Mouse (Mus musculus) cerebellum, postnatal 10 days (tissue): ENCODE results near the gene Tmem236.

Experiments
- DNase-seq, 2 experiments: peaks; one replicate each; pipeline ENCODE4 v3.0.0; 2021; ENCODE audit warnings: mixed read lengths in 2 of 2

The Tmem236 gene

DNA sequence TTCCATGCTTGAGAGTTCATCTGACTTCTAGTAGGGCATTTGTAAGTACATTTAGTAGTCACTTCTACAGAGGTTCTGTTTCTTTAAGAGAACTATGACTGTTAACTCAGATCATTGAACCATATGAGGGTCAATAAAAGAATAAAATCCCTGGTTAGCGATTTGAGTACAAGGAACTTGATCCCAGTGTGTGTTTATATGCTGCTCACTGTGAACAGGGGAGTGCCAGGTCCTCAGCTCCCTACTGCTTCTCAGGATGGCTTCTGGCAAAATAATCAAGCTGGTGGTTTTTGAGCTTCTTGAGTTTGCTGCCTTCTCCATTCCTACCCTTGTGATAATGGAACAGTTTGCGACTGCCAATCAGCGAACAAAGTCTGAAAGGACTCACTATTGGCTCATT, at the start of gene Tmem236:
Tmem236 (plus strand) TSS at position 190 of the 400 bp plus-strand sequence.
- no peak for DNase-seq

DNA sequence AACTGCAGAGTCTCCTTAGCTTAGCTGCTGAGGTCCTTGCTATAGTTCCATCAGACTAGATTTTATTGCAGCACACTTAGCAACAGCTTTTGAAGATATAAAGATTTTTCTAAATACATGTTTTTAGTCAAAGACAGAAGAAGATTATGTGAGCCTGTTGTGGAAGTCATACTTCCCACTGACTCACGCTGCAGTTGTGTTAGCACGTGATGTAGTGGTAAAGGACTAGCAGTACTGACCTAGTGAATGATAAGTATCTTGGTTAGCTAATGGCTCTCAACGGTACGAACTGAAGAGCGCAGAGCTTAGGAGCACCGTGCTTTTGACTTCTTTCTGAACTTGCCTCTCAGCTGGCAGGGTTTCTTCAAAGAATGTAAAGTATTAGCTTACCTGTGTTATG, 47.9 kb upstream of the Tmem236 start:
- no peak for DNase-seq

GRCm38 (mm10) chr2:14127629-14128028, 46.7 kb upstream of the Tmem236 start:
- DNase-seq: no peak

DNA sequence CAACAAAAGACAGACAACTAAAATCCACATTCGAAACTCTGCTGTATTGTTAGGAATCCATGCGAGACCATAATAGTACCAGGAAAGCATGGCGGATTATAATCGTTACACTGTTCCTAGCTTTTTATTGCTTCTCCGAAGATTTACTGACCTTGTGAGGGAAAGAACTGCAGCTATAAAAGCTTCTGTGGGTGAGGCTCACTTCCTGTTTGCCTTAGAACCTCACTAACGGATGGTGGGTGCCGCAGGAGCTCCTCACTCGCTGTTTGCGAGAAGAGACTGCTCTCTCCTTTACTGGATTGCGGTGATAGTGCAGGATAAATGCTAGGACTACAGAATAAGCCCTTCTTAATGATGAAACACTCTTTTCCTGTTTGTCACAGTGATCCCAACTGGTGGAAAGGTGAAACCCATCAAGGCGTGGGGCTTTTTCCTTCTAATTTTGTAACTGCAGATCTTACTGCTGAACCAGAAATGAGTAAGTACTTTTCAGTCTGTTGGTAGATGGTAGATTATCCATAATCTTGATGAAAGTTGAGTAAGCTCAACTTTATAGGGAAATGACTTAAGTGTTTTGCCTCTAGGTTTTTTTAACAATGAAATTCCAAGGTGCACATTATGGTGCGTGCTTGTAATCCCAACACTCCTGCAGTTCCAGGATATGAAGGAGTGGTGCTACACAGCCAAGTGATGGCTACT, 43.5 kb upstream of the Tmem236 start:
- no peak for DNase-seq

DNA sequence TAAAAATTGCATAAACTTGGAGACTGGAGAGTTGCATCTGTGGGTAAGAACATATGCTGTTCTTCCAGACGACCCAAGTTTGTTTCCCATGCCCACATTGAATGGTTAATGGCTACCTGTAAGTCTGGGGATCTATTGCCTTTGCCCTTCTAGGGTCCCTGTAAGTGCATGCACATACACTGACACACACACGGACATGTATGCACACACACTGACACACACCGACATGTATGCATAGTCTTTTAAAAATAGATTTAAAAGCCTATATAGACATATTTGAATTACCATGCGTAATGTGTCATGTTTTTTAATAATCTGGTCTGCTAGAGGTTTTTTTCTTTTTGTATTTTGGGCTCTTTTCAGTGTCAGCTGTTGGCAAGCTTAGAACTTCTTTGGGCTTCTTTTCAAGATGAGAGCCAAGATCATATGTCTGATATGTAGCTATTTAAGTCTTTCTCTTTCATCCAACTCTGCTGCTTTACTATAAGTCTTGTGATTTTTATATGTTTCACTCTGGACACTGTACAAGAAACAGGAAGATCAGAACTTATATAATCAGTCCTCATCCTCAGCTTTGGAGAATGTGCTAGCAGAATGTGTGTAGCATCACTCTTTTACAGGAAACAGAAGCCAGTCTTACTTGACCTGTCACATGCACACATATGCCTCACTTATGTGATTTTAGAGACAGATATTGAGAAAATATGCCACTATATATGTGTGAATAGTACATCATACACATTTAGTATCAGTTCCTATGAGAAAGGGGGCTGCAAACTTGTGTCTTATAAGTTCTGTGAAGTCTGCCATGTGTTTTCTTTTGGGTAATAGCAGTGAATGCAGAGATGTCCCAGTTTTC, 41.6 kb upstream of the Tmem236 start:
- DNase-seq: no peak

- no peak for DNase-seq
Observed at GRCm38 (mm10) chr2:14136906-14137305, 37.4 kb upstream of the Tmem236 start.

DNA sequence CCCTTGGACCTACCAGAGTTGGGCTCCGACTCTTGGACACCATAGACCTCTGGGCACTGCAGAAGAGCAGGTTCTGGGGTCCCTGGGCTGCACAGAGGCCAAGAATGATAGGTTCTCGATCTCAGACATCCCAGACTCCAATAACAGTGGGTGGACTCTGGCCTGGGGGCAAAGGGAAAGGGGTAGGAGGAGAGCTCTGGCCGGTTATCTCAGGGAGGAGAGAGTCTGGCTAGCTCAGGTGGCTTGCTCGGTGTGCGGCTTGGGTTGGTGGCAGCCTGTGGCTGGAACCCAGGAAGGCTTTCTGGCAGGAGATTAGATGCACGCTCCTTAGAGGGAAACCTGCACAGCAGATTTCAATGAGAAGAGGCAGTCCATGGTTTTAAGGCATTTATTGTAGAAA, 34.7 kb upstream of the Tmem236 start:
- DNase-seq: no peak

DNA sequence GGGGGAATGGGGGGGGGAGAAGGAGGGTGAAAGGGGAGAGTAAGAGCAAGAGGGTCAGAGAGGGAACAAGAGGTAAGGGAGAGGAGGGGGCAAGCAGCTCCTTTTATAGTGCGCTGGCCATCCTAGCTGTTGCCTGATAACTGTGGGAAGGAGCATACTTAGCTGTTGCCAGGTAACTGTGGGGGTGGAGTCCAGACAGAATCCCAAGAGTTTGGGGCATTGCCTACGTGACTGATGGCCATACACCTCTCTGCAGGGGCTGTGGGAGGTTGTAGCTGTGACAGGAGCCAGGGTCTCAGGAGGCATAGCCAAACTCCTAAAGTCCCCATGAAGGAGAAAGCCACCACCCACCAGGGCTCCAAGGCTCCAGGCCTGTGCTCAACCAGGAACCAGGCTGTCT, 34.3 kb upstream of the Tmem236 start:
- no peak for DNase-seq

DNA sequence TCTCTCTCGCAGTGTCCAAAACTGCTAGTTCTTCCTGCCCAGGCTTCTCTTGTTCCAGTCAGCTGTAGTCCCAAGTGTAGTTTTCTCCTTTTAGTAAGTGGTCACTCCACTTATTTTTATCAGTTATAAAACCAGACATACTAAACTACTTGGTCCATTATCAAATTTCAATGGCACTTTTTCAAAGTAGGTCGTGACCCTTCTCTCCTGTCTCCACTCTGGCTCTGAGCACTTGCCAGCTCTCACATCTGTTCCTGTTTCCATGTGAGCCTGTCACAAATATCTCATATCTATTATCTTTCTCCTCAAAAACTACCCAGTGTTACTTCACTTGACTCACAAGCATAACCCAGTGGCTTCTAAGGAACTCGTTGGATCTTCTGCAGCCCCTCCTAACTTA, 29.0 kb upstream of the Tmem236 start:
- DNase-seq: no peak

- DNase-seq: peak; percentile 25 to 45
Observed at GRCm38 (mm10) chr2:14146913-14147312, 27.4 kb upstream of the Tmem236 start.

DNA sequence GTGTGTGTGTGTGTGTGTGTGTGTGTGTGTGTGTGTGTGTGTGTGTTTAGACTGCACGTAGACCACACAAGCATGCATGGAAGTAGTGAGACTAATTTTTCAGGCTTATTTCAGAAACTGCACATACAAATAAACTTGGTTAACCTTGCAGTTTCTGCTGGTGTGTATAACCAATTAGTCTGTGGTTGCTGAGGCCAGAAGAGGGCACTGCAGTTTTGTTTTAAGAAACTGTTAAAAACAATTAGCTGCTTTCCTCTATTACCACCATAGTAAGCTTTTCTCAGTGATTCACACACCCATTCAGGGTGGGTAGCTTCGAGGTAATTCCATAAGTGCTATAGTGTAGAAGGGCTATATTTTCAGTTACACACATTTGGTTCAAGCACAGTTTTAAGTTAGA, 23.5 kb upstream of the Tmem236 start:
- peak; percentile 37 to 53 for DNase-seq

DNA sequence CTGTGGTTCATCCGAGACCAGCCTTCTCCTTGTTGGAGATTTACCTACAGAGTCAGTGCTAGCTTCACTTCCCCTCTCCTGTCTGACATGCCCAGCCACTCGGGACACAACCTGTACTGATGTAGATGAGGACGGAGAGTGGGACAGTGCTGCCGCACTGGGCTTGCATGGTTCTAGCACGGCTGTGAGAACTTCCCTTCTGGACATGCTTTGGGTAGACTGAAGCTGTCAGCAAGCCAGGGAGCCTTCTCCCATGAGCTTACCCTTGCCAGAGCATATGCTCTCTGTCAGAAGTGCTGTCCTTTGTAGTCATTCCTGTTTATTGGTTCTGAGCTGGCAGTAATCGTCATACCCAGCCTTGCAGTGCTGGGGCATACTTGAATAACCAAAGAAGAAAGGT, 22.5 kb upstream of the Tmem236 start:
- DNase-seq: peak; percentile 37 to 41

GRCm38 (mm10) chr2:14159047-14159446, 15.3 kb upstream of the Tmem236 start:
- no peak for DNase-seq

DNA sequence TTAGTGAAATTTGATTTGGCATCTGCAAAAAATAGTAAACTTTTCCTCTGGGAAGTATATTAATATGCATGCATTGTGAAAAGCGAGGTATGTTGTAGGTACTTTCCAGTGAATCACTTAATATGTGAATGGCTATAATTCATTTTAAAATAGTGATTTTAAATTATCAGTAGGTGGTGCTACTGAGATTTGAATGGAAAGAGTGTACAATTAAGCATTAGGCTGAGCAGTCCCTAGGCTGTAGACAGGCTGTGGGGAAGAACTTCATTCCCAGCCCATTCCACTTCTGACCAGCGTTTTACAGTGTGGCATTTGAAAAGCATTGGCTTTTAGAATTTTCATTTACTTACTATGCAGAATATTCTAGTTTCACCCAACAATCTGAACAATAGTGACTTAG, 14.6 kb upstream of the Tmem236 start:
- peak in 1 of 2 experiments; percentile 27 for DNase-seq

- no peak for DNase-seq
Observed at GRCm38 (mm10) chr2:14164459-14165030, 9.8 kb upstream of the Tmem236 start.

DNA sequence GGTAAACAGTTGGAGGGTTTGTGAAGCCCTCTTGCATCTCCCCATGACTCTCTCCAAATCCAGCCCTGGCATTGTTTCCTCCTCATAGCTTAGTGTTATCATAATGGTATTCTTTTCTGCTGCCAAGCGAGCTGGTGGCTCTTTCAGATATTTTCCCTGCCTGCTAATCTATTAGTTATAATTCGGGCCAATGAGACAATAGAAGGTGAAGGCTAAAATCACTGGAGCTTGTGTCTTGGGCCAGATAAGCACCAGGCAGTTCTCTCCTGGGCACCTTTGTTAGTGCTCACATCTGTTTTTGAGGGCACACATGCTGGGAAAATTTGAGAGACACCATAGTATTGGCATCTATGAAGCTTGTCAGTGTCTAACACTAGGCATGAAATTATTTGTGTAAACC, 9.3 kb upstream of the Tmem236 start:
- no peak for DNase-seq

- DNase-seq: no peak
Observed at GRCm38 (mm10) chr2:14165618-14166344, 8.5 kb upstream of the Tmem236 start.

DNA sequence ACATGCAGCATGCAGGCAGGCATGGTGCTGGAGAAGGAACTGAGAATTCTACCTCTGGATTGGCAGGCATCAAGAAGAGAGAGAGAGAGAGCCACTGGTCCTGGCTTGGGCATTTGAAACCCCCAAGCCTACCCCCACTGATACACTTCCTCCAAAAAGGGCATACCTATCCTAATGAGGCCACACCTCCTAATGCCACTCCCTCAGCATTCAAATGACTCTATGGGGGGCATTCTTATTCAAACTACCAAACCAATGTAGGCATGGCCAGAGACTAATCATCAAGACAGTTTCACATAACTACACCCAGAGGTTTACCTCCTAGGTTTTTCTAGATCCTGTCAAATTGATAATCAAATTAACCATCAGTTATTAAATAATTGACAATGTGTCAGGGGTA, 6.6 kb upstream of the Tmem236 start:
- DNase-seq: no peak

GRCm38 (mm10) chr2:14176460-14177193, 2.3 kb downstream of the Tmem236 start:
- no peak for DNase-seq

DNA sequence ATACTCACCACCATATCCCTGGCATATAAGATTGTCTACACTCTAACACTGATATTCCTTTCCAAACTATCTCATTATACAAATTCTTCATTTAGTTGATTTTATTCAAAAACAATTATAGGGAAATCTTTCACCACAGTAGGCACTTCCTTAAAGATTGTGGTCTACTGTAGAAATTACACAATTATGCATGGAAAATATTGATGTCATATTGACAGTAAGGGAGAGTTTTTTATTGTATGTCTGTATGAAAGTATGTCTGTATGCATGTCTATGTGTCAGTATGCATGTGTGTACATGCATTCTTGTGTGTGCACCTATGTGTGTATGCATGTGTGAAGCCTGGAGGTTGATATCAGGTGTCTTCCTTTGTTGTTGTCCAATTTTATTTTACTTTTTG, 10.1 kb downstream of the Tmem236 start:
- DNase-seq: no peak

- DNase-seq: no peak
Observed at GRCm38 (mm10) chr2:14190684-14191083, 16.4 kb downstream of the Tmem236 start.

- DNase-seq: no peak
Observed at GRCm38 (mm10) chr2:14191601-14192000, 17.3 kb downstream of the Tmem236 start.
